ENCODE assay signal across 14 mouse cellular contexts in genomic region chr2:140773456-140773855, GRCm38 (mm10).
"Had no signal": no experiment of that assay in that cellular context is flagged by ENCODE, and none has a peak within 500 bp of the region (broad histone marks: within the 10 kb centered on the region; RNA-seq: fewer than 3 reads in every experiment).

No protein-coding gene starts in this region.

- DNase-seq: kidney, adult 11 months; kidney, postnatal 14 days; lung, embryonic 14.5 days; lung, postnatal 14 days; retina, postnatal 1 day; right cerebral cortex, postnatal 4 days; spleen, adult 18-20 months; thymus, postnatal 14 days had no signal

- H3K27ac ChIP-seq: limb, embryonic 15.5 days; liver, embryonic 15.5 days; macrophage; neural tube, embryonic 13.5 days had no signal

- ATAC-seq: midbrain, embryonic 16.5 days had no signal

- H3K4me3 ChIP-seq: limb, embryonic 15.5 days; liver, embryonic 15.5 days; megakaryocyte, embryonic 14.5 days; neural tube, embryonic 13.5 days had no signal
